Mouse (Mus musculus) embryonic fibroblast, embryonic 13.5 days (primary cell): ENCODE data around the gene Flnc. TPM values are rescaled to one million over a fixed set of nuclear protein-coding genes. Genes with fewer than 3 reads are reported as not detected.

Experiments
- H3K27ac ChIP-seq: 2 replicates; pipeline ENCODE4 v1.5.1; 2012; ENCODE audit warnings: low read length, control low read depth, inconsistent platforms; ENCODE audit not compliant: insufficient read depth
- H3K4me1 ChIP-seq: 2 replicates; pipeline ENCODE4 v1.6.1; 2011; ENCODE audit warnings: low read length; ENCODE audit not compliant: control insufficient read depth, insufficient read depth
- H3K4me3 ChIP-seq: 2 replicates; pipeline ENCODE4 v1.5.1; 2011; ENCODE audit warnings: mild to moderate bottlenecking, control low read depth, low read length; ENCODE audit not compliant: insufficient read depth
- CTCF ChIP-seq: IDR thresholded peaks from 2 replicates; pipeline ENCODE4 v1.5.1; 2011; ENCODE audit warnings: mild to moderate bottlenecking, control low read depth, low read length, moderate library complexity, borderline replicate concordance; ENCODE audit not compliant: insufficient read depth
- POLR2A ChIP-seq: IDR thresholded peaks from 2 replicates; pipeline ENCODE4 v1.6.1; 2011; ENCODE audit warnings: low read depth, mild to moderate bottlenecking, control low read depth, low read length, moderate library complexity
- polyA plus RNA-seq: library from polyadenylated mRNA; stranded (reverse); fragments of >200 nt; gene quantifications from 2 replicates; pipeline ENCODE4 v1.2.4, GENCODE M21; 2011; ENCODE audit warnings: low read depth; ENCODE audit not compliant: missing spikeins, insufficient read length

Gene Flnc
- polyA plus RNA-seq, 1 experiment, result 107 TPM

DNA sequence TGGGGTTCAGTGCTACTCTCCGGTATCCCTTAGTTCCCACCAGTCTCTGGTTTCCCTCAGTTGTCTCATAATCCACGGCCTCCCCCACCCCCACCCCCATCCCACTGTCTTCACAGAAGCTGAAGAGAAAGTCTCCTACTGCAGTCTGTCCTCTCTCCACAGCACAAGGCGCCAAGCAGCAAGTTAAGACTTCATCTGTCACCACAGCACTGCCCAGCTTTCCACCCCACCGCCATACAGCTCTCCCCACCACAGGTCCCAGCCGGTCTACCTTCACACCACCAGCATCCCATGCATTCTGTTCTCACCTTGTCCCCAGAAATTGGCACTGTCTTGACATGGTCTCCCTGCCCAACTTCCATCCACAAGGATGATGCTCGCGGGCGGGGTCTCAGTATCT is 73.8 kb downstream of the Flnc start:
- TF ChIP-seq POLR2A, result no peak
- TF ChIP-seq CTCF, result no peak
- H3K4me1 ChIP-seq, result no peaks in the 10 kb centered on the region
- no peak overlapping the region for H3K4me3 ChIP-seq
- H3K27ac ChIP-seq, result no peak overlapping the region

DNA sequence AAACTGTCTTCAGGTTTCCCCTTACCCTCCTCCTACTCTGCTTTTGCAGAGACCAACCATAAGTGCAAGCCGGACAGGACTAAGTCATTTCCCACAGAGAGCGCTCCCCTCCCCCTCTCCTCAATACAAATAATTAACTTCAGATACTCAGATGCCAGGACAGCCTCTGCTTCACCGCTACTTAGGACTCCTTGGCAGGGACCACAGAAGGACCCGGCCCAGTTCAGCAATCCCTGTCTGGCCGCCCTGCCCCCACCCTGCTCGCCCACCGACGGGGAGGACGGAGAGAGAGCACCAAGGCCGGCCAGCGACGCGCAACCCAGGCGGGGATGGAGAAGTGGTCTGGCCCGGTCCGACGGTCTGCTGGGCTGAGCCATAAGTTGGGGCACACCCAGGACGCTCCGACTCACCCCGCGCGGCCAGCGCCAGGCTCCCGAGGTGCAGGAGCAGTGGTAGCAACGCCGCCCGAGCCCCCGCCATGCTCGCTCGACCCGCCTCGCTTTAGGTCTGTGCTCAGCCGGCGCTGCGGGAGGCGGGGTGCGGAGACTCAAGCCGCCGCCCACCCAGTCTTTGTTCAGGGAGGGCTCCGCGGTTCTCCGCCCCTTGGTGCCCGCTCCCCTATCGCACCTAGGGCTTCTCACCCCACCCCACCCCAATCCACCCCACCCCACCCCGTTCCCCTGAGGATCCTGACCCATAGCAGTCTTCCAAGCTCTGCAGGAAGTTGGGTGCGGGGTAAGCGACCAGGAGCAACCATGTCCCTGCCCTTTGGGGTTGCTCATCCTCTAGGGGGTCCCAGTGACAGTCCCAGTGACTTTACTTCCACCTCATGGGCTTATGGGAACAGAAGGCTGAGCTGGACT is 74.6 kb downstream of the Flnc start, which contains the start of gene Kcp:
TSS of gene Kcp (minus strand) at position 506 of the 863 bp plus-strand sequence.
- Histone ChIP-seq H3K4me3 (peak within 1 kb of the TSS; percentile 31), H3K4me1 (no peaks in the 10 kb centered on the region), H3K27ac (no peak within 1 kb of the TSS)
- TF ChIP-seq POLR2A, result no peak
- TF ChIP-seq CTCF, result no peak

DNA sequence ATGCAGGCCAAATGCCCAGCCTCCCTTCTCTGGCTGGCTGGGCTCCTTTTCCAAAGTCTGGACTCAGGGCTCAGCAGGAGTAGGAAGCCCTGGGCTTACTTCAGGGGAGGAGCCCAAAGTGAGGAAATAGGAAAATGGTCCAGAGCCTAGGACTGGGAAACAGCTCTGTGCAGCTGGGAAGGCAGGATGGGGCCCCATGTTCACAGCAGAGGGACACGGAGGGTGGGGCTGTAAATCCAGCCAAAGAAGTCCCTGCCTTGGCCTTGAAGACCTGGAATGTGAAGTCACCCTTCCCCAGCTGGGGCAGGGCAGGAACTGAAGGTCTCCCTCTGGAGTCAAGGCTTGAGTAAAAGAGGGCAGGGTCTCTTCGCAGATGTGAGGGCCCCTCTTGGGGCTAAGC is 76.0 kb downstream of the Flnc start:
- no peak overlapping the region for H3K27ac ChIP-seq
- no peaks in the 10 kb centered on the region for H3K4me1 ChIP-seq
- TF ChIP-seq POLR2A, result no peak
- no peak for TF ChIP-seq CTCF
- no peak overlapping the region for H3K4me3 ChIP-seq

Other genes starting within 250 kb of the Flnc start
- 34.4 and 36.5 TPM in 2 replicates for gene Impdh1, start 216.9 kb upstream of the Flnc start, polyA plus RNA-seq
- gene Hilpda, start 160.8 kb upstream of the Flnc start, polyA plus RNA-seq, result 25.3 and 27.6 TPM in 2 replicates
- gene Fam71f2, start 153.7 kb upstream of the Flnc start, polyA plus RNA-seq, result not detected in 2 replicates
- not detected in 2 replicates for gene Fam71f1, start 114.1 kb upstream of the Flnc start, polyA plus RNA-seq
- 1,348 and 1,377 TPM in 2 replicates for gene Calu, start 85.2 kb upstream of the Flnc start, polyA plus RNA-seq
- 0.40 and 0.78 TPM in 2 replicates for gene Opn1sw, start 44.8 kb upstream of the Flnc start, polyA plus RNA-seq
- 25.1 and 26.7 TPM in 2 replicates for gene Ccdc136, start 36.9 kb upstream of the Flnc start, polyA plus RNA-seq
- 131 and 136 TPM in 2 replicates for gene Atp6v1f, start 34.5 kb downstream of the Flnc start, polyA plus RNA-seq
- gene Atp6v1fnb, start 38.2 kb downstream of the Flnc start, polyA plus RNA-seq, result not detected in 2 replicates
- gene Kcp, start 74.7 kb downstream of the Flnc start, polyA plus RNA-seq, result 5.1 and 7.1 TPM in 2 replicates
- gene Irf5, start 93.4 kb downstream of the Flnc start, polyA plus RNA-seq, result 4.2 and 4.7 TPM in 2 replicates
- 68.8 and 76.1 TPM in 2 replicates for gene Tnpo3, start 176.6 kb downstream of the Flnc start, polyA plus RNA-seq